Mouse (Mus musculus) heart, postnatal 0 days (tissue): ENCODE measurements at regions not wholly inside any gene's neighbourhood (a gene's known extent, or its start where the extent isn't known, plus 50 kb on each side); places are given as distances from the start of the nearest gene placed in this dataset.
"Not testable (repeated sequence)": the region's sequence is repeated elsewhere in the genome, so short reads cannot be mapped to it uniquely, and the experiment has no call there.

Experiments
- CTCF ChIP-seq: IDR thresholded peaks from 2 replicates; pipeline ENCODE4 v1.5.1; 2016; ENCODE audit warnings: antibody characterized with exemption, control low read depth, low read depth
- EP300 ChIP-seq: IDR thresholded peaks from 2 replicates; pipeline ENCODE4 v1.6.1; 2016; ENCODE audit warnings: antibody characterized with exemption, low read depth

- TF ChIP-seq CTCF, EP300: not testable (repeated sequence)
These were observed 131.7 kb upstream of the Ttc29 start for GRCm38 (mm10) chr8:78081395-78081794.
